Mouse (Mus musculus): ENCODE measurements around the gene Vapa.
"Not testable (repeated sequence)": the region's sequence is repeated elsewhere in the genome, so short reads cannot be mapped to it uniquely, and the experiment has no call there.

Gene Vapa

GRCm38 (mm10) chr17:65571866-65572265 is 41.5 kb downstream of the Vapa start:
- no peak for DNase-seq (ENCODE audit: extremely low read depth, insufficient read length, low spot score)

- DNase-seq (ENCODE audit: extremely low read depth, insufficient read length, low spot score) = no peak
These were observed 41.9 kb downstream of the Vapa start for GRCm38 (mm10) chr17:65571466-65571865.

GRCm38 (mm10) chr17:65564189-65564588 is 49.2 kb downstream of the Vapa start:
- no peak for DNase-seq (ENCODE audit: extremely low read depth, insufficient read length, low spot score)

GRCm38 (mm10) chr17:65563345-65563744 is 50.0 kb downstream of the Vapa start:
- DNase-seq (ENCODE audit: extremely low read depth, insufficient read length, low spot score) = no peak

GRCm38 (mm10) chr17:65562761-65563160 is 50.6 kb downstream of the Vapa start:
- DNase-seq (ENCODE audit: extremely low read depth, insufficient read length, low spot score) = peak; percentile 36

GRCm38 (mm10) chr17:65561361-65562015 is 51.9 kb downstream of the Vapa start:
- DNase-seq (ENCODE audit: extremely low read depth, insufficient read length, low spot score) = no peak

GRCm38 (mm10) chr17:65559273-65559672 is 54.1 kb downstream of the Vapa start:
- DNase-seq (ENCODE audit: extremely low read depth, insufficient read length, low spot score) = no peak

GRCm38 (mm10) chr17:65558788-65559187 is 54.6 kb downstream of the Vapa start:
- DNase-seq (ENCODE audit: extremely low read depth, insufficient read length, low spot score) = no peak

- peak; percentile 45 for DNase-seq (ENCODE audit: extremely low read depth, insufficient read length, low spot score)
These were observed 55.1 kb downstream of the Vapa start for GRCm38 (mm10) chr17:65558217-65558616.

GRCm38 (mm10) chr17:65557212-65557611 is 56.1 kb downstream of the Vapa start:
- no peak for DNase-seq (ENCODE audit: extremely low read depth, insufficient read length, low spot score)

- no peak for DNase-seq (ENCODE audit: extremely low read depth, insufficient read length, low spot score)
These were observed 56.6 kb downstream of the Vapa start for GRCm38 (mm10) chr17:65556798-65557197.

- no peak for DNase-seq (ENCODE audit: extremely low read depth, insufficient read length, low spot score)
These were observed 60.8 kb downstream of the Vapa start for GRCm38 (mm10) chr17:65552426-65552997.

GRCm38 (mm10) chr17:65550357-65550756 is 63.0 kb downstream of the Vapa start:
- no peak for DNase-seq (ENCODE audit: extremely low read depth, insufficient read length, low spot score)

- DNase-seq (ENCODE audit: extremely low read depth, insufficient read length, low spot score) = no peak
These were observed 64.5 kb downstream of the Vapa start for GRCm38 (mm10) chr17:65548698-65549365.

GRCm38 (mm10) chr17:65546221-65546620 is 67.1 kb downstream of the Vapa start:
- not testable (repeated sequence) for DNase-seq (ENCODE audit: extremely low read depth, insufficient read length, low spot score)

- no peak for DNase-seq (ENCODE audit: extremely low read depth, insufficient read length, low spot score)
These were observed 72.7 kb downstream of the Vapa start, which contains the start of gene Tmem232 for GRCm38 (mm10) chr17:65540441-65541272. Tmem232 (minus strand) TSS chr17:65540782.

- DNase-seq (ENCODE audit: extremely low read depth, insufficient read length, low spot score) = no peak
These were observed 77.2 kb downstream of the Vapa start for GRCm38 (mm10) chr17:65536156-65536555.

- DNase-seq (ENCODE audit: extremely low read depth, insufficient read length, low spot score) = not testable (repeated sequence)
These were observed 81.0 kb downstream of the Vapa start for GRCm38 (mm10) chr17:65532381-65532780.
